Comparison of ENCODE assay signal across 8 mouse cellular contexts in genomic region chr19:45208438-45209060, GRCm38 (mm10). TPM values are rescaled to one million over a fixed set of nuclear protein-coding genes. Genes with fewer than 3 reads are reported as not detected.
A peak's percentile ranks its signal among the peaks of the same experiment; 100 is the strongest.
DNase-seq lines count a peak whose midpoint lies in the region; ATAC-seq lines count a peak whose summit lies in the region.
"Had no signal": no experiment of that assay in that cellular context is flagged by ENCODE, and none has a peak within 500 bp of the region (broad histone marks: within the 10 kb centered on the region; RNA-seq: fewer than 3 reads in every experiment).

No protein-coding gene starts in this region.

- H3K4me2 ChIP-seq in lung, embryonic 15.5 days, result peak overlapping the region; percentile 54
- peak overlapping the region; percentile 50 for H3K4me2 ChIP-seq in embryonic facial prominence, embryonic 13.5 days
- peak overlapping the region; percentile 41 for H3K4me2 ChIP-seq in stomach, embryonic 14.5 days (replicated peaks; ENCODE audit: low read depth, low read length)

- H3K4me3 ChIP-seq in lung, embryonic 15.5 days, result peak overlapping the region; percentile 27
- H3K4me3 ChIP-seq in embryonic facial prominence, embryonic 13.5 days, result peak overlapping the region; percentile 20
- H3K4me3 ChIP-seq in limb, embryonic 10.5 days, result peak overlapping the region; percentile 28
- peak overlapping the region; percentile 13 for H3K4me3 ChIP-seq in stomach, embryonic 14.5 days (ENCODE audit: low read depth, low read length)
- H3K4me3 ChIP-seq: left cerebral cortex, adult 2 months had no signal

- H3K36me3 ChIP-seq in lung, embryonic 15.5 days, result no peaks in the 10 kb centered on the region
- no peaks in the 10 kb centered on the region for H3K36me3 ChIP-seq in embryonic facial prominence, embryonic 13.5 days
- no peaks in the 10 kb centered on the region for H3K36me3 ChIP-seq in limb, embryonic 10.5 days
- no peaks in the 10 kb centered on the region for H3K36me3 ChIP-seq in stomach, embryonic 14.5 days (ENCODE audit: control insufficient read depth, insufficient read depth, low read length)

- DNase-seq in lung, adult 18-20 months, result no peak
- peak; percentile 52 for DNase-seq in limb, embryonic 10.5 days (ENCODE audit: low spot score)
- no peak for DNase-seq in adrenal gland, postnatal 36 days
- DNase-seq in right cerebral cortex, postnatal 14 days, result no peak

- H3K9me3 ChIP-seq in lung, embryonic 15.5 days, result no peaks in the 10 kb centered on the region
- no peaks in the 10 kb centered on the region; the same call in 1 of the 2 replicates for H3K9me3 ChIP-seq in embryonic facial prominence, embryonic 13.5 days
- peaks cover 4% of the 10 kb centered on the region; the same call in 1 of the 2 replicates for H3K9me3 ChIP-seq in limb, embryonic 10.5 days (replicated peaks)
- H3K9me3 ChIP-seq in stomach, embryonic 14.5 days (ENCODE audit: control insufficient read depth, low read depth, low read length), result no peaks in the 10 kb centered on the region

- peaks cover 6% of the 10 kb centered on the region for H3K4me1 ChIP-seq in lung, embryonic 15.5 days
- H3K4me1 ChIP-seq in embryonic facial prominence, embryonic 13.5 days, result peaks cover 10% of the 10 kb centered on the region
- peaks cover 10% of the 10 kb centered on the region for H3K4me1 ChIP-seq in limb, embryonic 10.5 days
- no peaks in the 10 kb centered on the region for H3K4me1 ChIP-seq in stomach, embryonic 14.5 days (ENCODE audit: control insufficient read depth, insufficient read depth, low read length)

- H3K27me3 ChIP-seq in lung, embryonic 15.5 days, result 0 out of 2 replicates have a peak, but pooled peaks cover 3% of the 10 kb centered on the region
- H3K27me3 ChIP-seq in embryonic facial prominence, embryonic 13.5 days, result peaks cover 11% of the 10 kb centered on the region
- peaks cover 41% of the 10 kb centered on the region for H3K27me3 ChIP-seq in limb, embryonic 10.5 days (ENCODE audit: low read depth, poor library complexity, severe bottlenecking)
- H3K27me3 ChIP-seq in stomach, embryonic 14.5 days (ENCODE audit: control insufficient read depth, insufficient read depth, low read length), result no peaks in the 10 kb centered on the region

- H3K9ac ChIP-seq in lung, embryonic 15.5 days, result no peak overlapping the region; the same call in 1 of the 2 replicates
- H3K9ac ChIP-seq in embryonic facial prominence, embryonic 13.5 days, result no peak overlapping the region
- H3K9ac ChIP-seq in stomach, embryonic 14.5 days (replicated peaks; ENCODE audit: low read depth, low read length), result no peak overlapping the region

- H3K27ac ChIP-seq in lung, embryonic 15.5 days, result peak overlapping the region; percentile 83
- H3K27ac ChIP-seq in embryonic facial prominence, embryonic 13.5 days, result peak overlapping the region; percentile 68; the same call in 1 of the 2 replicates
- H3K27ac ChIP-seq in limb, embryonic 10.5 days, result no peak overlapping the region
- no peak overlapping the region; the same call in 1 of the 2 replicates for H3K27ac ChIP-seq in stomach, embryonic 14.5 days (ENCODE audit: low read length)
- H3K27ac ChIP-seq: left cerebral cortex, adult 2 months had no signal

- WGBS in lung, embryonic 15.5 days, result 9% methylated on average over 22 of the region's 22 CpGs
- WGBS in embryonic facial prominence, embryonic 13.5 days, result 5% methylated on average over 22 of the region's 22 CpGs
- WGBS in limb, embryonic 10.5 days, result 17% methylated on average over 22 of the region's 22 CpGs
- WGBS in stomach, embryonic 14.5 days, result 15% methylated on average over 22 of the region's 22 CpGs

- ATAC-seq in lung, embryonic 15.5 days (ENCODE audit: borderline replicate concordance, extremely low read depth, low FRiP score, low TSS enrichment), result no peak
- ATAC-seq in embryonic facial prominence, embryonic 13.5 days (ENCODE audit: insufficient number of reproducible peaks, insufficient read depth, low FRiP score, low TSS enrichment, low read depth), result 0 out of 2 replicates have a peak, but pooled peaks have one; percentile 48
- ATAC-seq in stomach, embryonic 14.5 days (ENCODE audit: insufficient number of reproducible peaks, insufficient read depth, low FRiP score, low read depth), result no peak

RNA-seq across cellular contexts. Expression of gene Lbx1, which starts 27.1 kb away (rescaled TPM):
- polyA plus RNA-seq in lung, embryonic 15.5 days (2015; fragmentation: Nextera tagmentation; extraction: Ambion mirVana), result not detected in 2 replicates
- 0.17 and 0.27 TPM in 2 replicates for polyA plus RNA-seq in embryonic facial prominence, embryonic 13.5 days (2015; fragmentation: Nextera tagmentation; extraction: Ambion mirVana)
- polyA plus RNA-seq in limb, embryonic 10.5 days (2016; fragmentation: Nextera tagmentation; extraction: Ambion mirVana), result 3.9 and 6.3 TPM in 2 replicates
- polyA plus RNA-seq in stomach, embryonic 14.5 days (2014; fragmentation: Nextera tagmentation; extraction: Ambion mirVana), result not detected in 2 replicates
- total RNA-seq in adrenal gland, postnatal 36 days (2021), result under 1 TPM; 0.10 to 0.17 TPM
- total RNA-seq: left cerebral cortex, adult 2 months had no signal

RNA-seq across cellular contexts. Expression of gene Tlx1, which starts 58.1 kb away (rescaled TPM):
- not detected in 2 replicates for polyA plus RNA-seq in lung, embryonic 15.5 days (2015; fragmentation: Nextera tagmentation; extraction: Ambion mirVana)
- 0.25 and 1.5 TPM in 2 replicates for polyA plus RNA-seq in embryonic facial prominence, embryonic 13.5 days (2015; fragmentation: Nextera tagmentation; extraction: Ambion mirVana)
- 0.15 and 0.36 TPM in 2 replicates for polyA plus RNA-seq in limb, embryonic 10.5 days (2016; fragmentation: Nextera tagmentation; extraction: Ambion mirVana)
- polyA plus RNA-seq in stomach, embryonic 14.5 days (2014; fragmentation: Nextera tagmentation; extraction: Ambion mirVana), result 0.12 and 0.86 TPM in 2 replicates
- total RNA-seq in adrenal gland, postnatal 36 days (2021), result not detected
- total RNA-seq: left cerebral cortex, adult 2 months had no signal

Comparison
In these comparisons a context has a peak if more than half of its experiments do, and no peak if none do; other contexts are left out.
1. H3K27ac ChIP-seq: peak in lung, embryonic 15.5 days (single experiment) and embryonic facial prominence, embryonic 13.5 days (single experiment); none in limb, embryonic 10.5 days (single experiment) and stomach, embryonic 14.5 days (single experiment).
2. Peak in every context shown above with its lines, with median percentiles within 50 percentile points of each other: H3K4me2 ChIP-seq and H3K4me3 ChIP-seq.